In genomic region chr2:31934551-31934950, GRCm38 (mm10) we compare ENCODE assay signal across 26 mouse cellular contexts. TPM values are rescaled to one million over a fixed set of nuclear protein-coding genes. Genes with fewer than 3 reads are reported as not detected.
DNase-seq lines count a peak whose midpoint lies in the region; ATAC-seq and TF ChIP-seq lines count a peak whose summit lies in the region.
"Had no signal": no experiment of that assay in that cellular context is flagged by ENCODE, and none has a peak within 500 bp of the region (broad histone marks: within the 10 kb centered on the region; RNA-seq: fewer than 3 reads in every experiment).

No protein-coding gene starts in this region.

- TF ChIP-seq CTCF in brain, embryonic 14.5 days (IDR thresholded peaks at IDR 0.05; ENCODE audit: borderline replicate concordance, extremely low read depth, insufficient read depth, insufficient read length), result no peak

- DNase-seq in midbrain, embryonic 11.5 days (ENCODE audit: low spot score, missing footprints), result peak; percentile 75
- DNase-seq in ES-CJ7 (ENCODE audit: low read depth, low spot score) (peak; percentile 47), ZHBTc4 (ENCODE audit: low read depth, low spot score) (peak; percentile 61)
- DNase-seq in brain, embryonic 14.5 days (ENCODE audit: low read depth), result peak; percentile 41
- DNase-seq in gastrocnemius, postnatal 36 days, result no peak
- no peak for DNase-seq in layer of hippocampus, postnatal 25 days (ENCODE audit: extremely low spot score in 1 of 2, low spot score in 1 of 2)
- DNase-seq in adrenal gland, postnatal 14 days, result no peak
- DNase-seq: adrenal gland, postnatal 10 days; B cell, adult 2 months; cerebellum, adult 11-12 months; cerebellum, adult 2 months; cerebellum, adult 9-10 months; cerebellum, postnatal 10 days; cerebellum, postnatal 25 days had no signal

- WGBS in midbrain, embryonic 11.5 days, result 53% methylated on average over 4 of the region's 4 CpGs
- WGBS in midbrain, embryonic 15.5 days, result 35% methylated on average over 4 of the region's 4 CpGs

- no peak overlapping the region for H3K27ac ChIP-seq in midbrain, embryonic 11.5 days (ENCODE audit: low read depth, low read length)
- H3K27ac ChIP-seq in midbrain, embryonic 15.5 days, result no peak overlapping the region
- H3K27ac ChIP-seq: embryonic facial prominence, embryonic 13.5 days; embryonic facial prominence, embryonic 15.5 days; forebrain, embryonic 10.5 days; forebrain, embryonic 12.5 days had no signal

- H3K36me3 ChIP-seq in midbrain, embryonic 11.5 days (ENCODE audit: control insufficient read depth, insufficient read depth, low read length), result no peaks in the 10 kb centered on the region
- H3K36me3 ChIP-seq in midbrain, embryonic 15.5 days (replicated peaks), result no peaks in the 10 kb centered on the region
- H3K36me3 ChIP-seq: embryonic facial prominence, embryonic 13.5 days; embryonic facial prominence, embryonic 15.5 days; forebrain, embryonic 10.5 days; forebrain, embryonic 12.5 days had no signal

- H3K4me3 ChIP-seq in midbrain, embryonic 11.5 days (ENCODE audit: low read depth, low read length), result no peak overlapping the region
- no peak overlapping the region for H3K4me3 ChIP-seq in midbrain, embryonic 15.5 days
- H3K4me3 ChIP-seq: embryonic facial prominence, embryonic 13.5 days; embryonic facial prominence, embryonic 15.5 days; erythroblast, embryonic 14.5 days; forebrain, embryonic 10.5 days; forebrain, embryonic 12.5 days had no signal

- intact Hi-C loops in gastrocnemius, postnatal 36 days (cut with DNase I), result no loop called here

- H3K9ac ChIP-seq in midbrain, embryonic 11.5 days (ENCODE audit: low read length), result no peak overlapping the region
- no peak overlapping the region for H3K9ac ChIP-seq in midbrain, embryonic 15.5 days
- H3K9ac ChIP-seq: embryonic facial prominence, embryonic 13.5 days; embryonic facial prominence, embryonic 15.5 days; forebrain, embryonic 12.5 days had no signal

- no peak for ATAC-seq in midbrain, embryonic 11.5 days (ENCODE audit: low FRiP score)
- ATAC-seq in midbrain, embryonic 15.5 days (replicated peaks), result no peak
- ATAC-seq: CD4-positive, CD25-positive, alpha-beta regulatory T cell, adult 4 months; forebrain, embryonic 14.5 days; forebrain, embryonic 16.5 days had no signal

- no peaks in the 10 kb centered on the region for H3K27me3 ChIP-seq in midbrain, embryonic 11.5 days (ENCODE audit: control insufficient read depth, insufficient read depth, low read length)
- H3K27me3 ChIP-seq in midbrain, embryonic 15.5 days (replicated peaks), result no peaks in the 10 kb centered on the region
- H3K27me3 ChIP-seq: embryonic facial prominence, embryonic 13.5 days; embryonic facial prominence, embryonic 15.5 days; Patski had no signal

- H3K9me3 ChIP-seq in midbrain, embryonic 11.5 days (ENCODE audit: control insufficient read depth, low read length), result no peaks in the 10 kb centered on the region
- H3K9me3 ChIP-seq in midbrain, embryonic 15.5 days, result no peaks in the 10 kb centered on the region
- H3K9me3 ChIP-seq: embryonic facial prominence, embryonic 13.5 days; embryonic facial prominence, embryonic 15.5 days; forebrain, embryonic 10.5 days; forebrain, embryonic 12.5 days had no signal

- no peaks in the 10 kb centered on the region for H3K4me1 ChIP-seq in midbrain, embryonic 11.5 days (ENCODE audit: control insufficient read depth, insufficient read depth, low read length)
- H3K4me1 ChIP-seq in midbrain, embryonic 15.5 days, result no peaks in the 10 kb centered on the region
- H3K4me1 ChIP-seq: embryonic facial prominence, embryonic 13.5 days; embryonic facial prominence, embryonic 15.5 days had no signal

- no peak overlapping the region for H3K4me2 ChIP-seq in midbrain, embryonic 11.5 days
- no peak overlapping the region for H3K4me2 ChIP-seq in midbrain, embryonic 15.5 days
- H3K4me2 ChIP-seq: embryonic facial prominence, embryonic 13.5 days; embryonic facial prominence, embryonic 15.5 days; forebrain, embryonic 12.5 days had no signal

- no peak for TF ChIP-seq POLR2A in brain, embryonic 14.5 days (IDR thresholded peaks at IDR 0.05; ENCODE audit: borderline replicate concordance, extremely low read depth, insufficient read depth, insufficient read length, poor library complexity, severe bottlenecking)

RNA-seq across cellular contexts. Expression of gene Aif1l, which starts 15.4 kb away (rescaled TPM):
- 65.0 and 65.7 TPM in 2 replicates for polyA plus RNA-seq in midbrain, embryonic 11.5 days (2014; fragmentation: Nextera tagmentation; extraction: Ambion mirVana)
- 26.2 and 29.8 TPM in 2 replicates for polyA plus RNA-seq in midbrain, embryonic 15.5 days (2015; fragmentation: Nextera tagmentation; extraction: Ambion mirVana)
- polyA plus RNA-seq in brain, embryonic 14.5 days (2012; rRNA removed), result 31.2 and 40.1 TPM in 2 replicates
- total RNA-seq in gastrocnemius, postnatal 36 days (2021), result 1 to 10 TPM; 3.2 to 4.5 TPM
- total RNA-seq in layer of hippocampus, postnatal 25 days (2021), result 1 to 10 TPM; 6.0 to 7.9 TPM
- 8.3 and 10.7 TPM in 2 replicates for total RNA-seq in adrenal gland, postnatal 14 days (2021)
- polyA plus RNA-seq: erythroblast, embryonic 14.5 days had no signal

RNA-seq across cellular contexts. Expression of gene Nup214, which starts 39.7 kb away (rescaled TPM):
- polyA plus RNA-seq in midbrain, embryonic 11.5 days (2014; fragmentation: Nextera tagmentation; extraction: Ambion mirVana), result 64.6 and 64.7 TPM in 2 replicates
- polyA plus RNA-seq in midbrain, embryonic 15.5 days (2015; fragmentation: Nextera tagmentation; extraction: Ambion mirVana), result 71.0 and 75.0 TPM in 2 replicates
- 34.8 and 42.1 TPM in 2 replicates for polyA plus RNA-seq in brain, embryonic 14.5 days (2012; rRNA removed)
- 10 to 100 TPM; 13.9 to 28.4 TPM for total RNA-seq in gastrocnemius, postnatal 36 days (2021)
- total RNA-seq in layer of hippocampus, postnatal 25 days (2021), result 10 to 100 TPM; 49.3 to 63.5 TPM
- total RNA-seq in adrenal gland, postnatal 14 days (2021), result 53.0 and 59.1 TPM in 2 replicates

RNA-seq across cellular contexts. Expression of gene Lamc3, which starts 47.5 kb away (rescaled TPM):
- polyA plus RNA-seq in midbrain, embryonic 11.5 days (2014; fragmentation: Nextera tagmentation; extraction: Ambion mirVana), result 7.7 and 9.6 TPM in 2 replicates
- polyA plus RNA-seq in midbrain, embryonic 15.5 days (2015; fragmentation: Nextera tagmentation; extraction: Ambion mirVana), result 6.2 and 6.8 TPM in 2 replicates
- polyA plus RNA-seq in brain, embryonic 14.5 days (2012; rRNA removed), result 5.8 and 12.0 TPM in 2 replicates
- 1 to 10 TPM in 1 of 2 experiments, under 1 TPM in 1; 0.41 to 1.0 TPM for total RNA-seq in gastrocnemius, postnatal 36 days (2021)
- total RNA-seq in layer of hippocampus, postnatal 25 days (2021), result 1 to 10 TPM; 6.8 to 7.3 TPM
- 14.4 and 14.9 TPM in 2 replicates for total RNA-seq in adrenal gland, postnatal 14 days (2021)
- total RNA-seq: CH12.LX, MEL had no signal
- polyA plus RNA-seq: CD4-positive, CD25-positive, alpha-beta regulatory T cell, adult 4 months; erythroblast, embryonic 14.5 days had no signal

Comparison
In these comparisons a context has a peak if more than half of its experiments do, and no peak if none do; other contexts are left out.
1. DNase-seq: peak in midbrain, embryonic 11.5 days (single experiment), ES-CJ7 (single experiment), ZHBTc4 (single experiment) and brain, embryonic 14.5 days (single experiment); none in gastrocnemius, postnatal 36 days (0 of 2), layer of hippocampus, postnatal 25 days (0 of 2) and adrenal gland, postnatal 14 days (single experiment).